Mouse (Mus musculus) spleen, adult 2 months (tissue): ENCODE results near the gene Lypd8.

Experiments used
- CTCF ChIP-seq: fragments of 200-500 bp; IDR thresholded peaks from 2 replicates; pipeline ENCODE4 v1.5.1; 2011; ENCODE audit warnings: mild to moderate bottlenecking, inconsistent platforms; ENCODE audit not compliant: insufficient read depth, insufficient read length, insufficient replicate concordance; ENCODE audit errors: extremely low read depth
- POLR2A ChIP-seq: fragments of 200-500 bp; IDR thresholded peaks from 2 replicates; pipeline ENCODE4 v1.6.1; 2011; ENCODE audit warnings: low read depth, low read length, inconsistent platforms

- no peak for TF ChIP-seq CTCF
- TF ChIP-seq POLR2A, result no peak
Measured at GRCm38 (mm10) chr11:58420815-58421214, 42.0 kb downstream of the Lypd8 start, which contains the start of gene 1810065E05Rik.
